Mouse (Mus musculus) liver, adult 2 months (tissue): ENCODE results near the gene Tmeff1.

ENCODE experiments used
- CTCF ChIP-seq: fragments of 200-500 bp; IDR thresholded peaks from 2 replicates; pipeline ENCODE4 v1.5.1; 2011; ENCODE audit warnings: low read depth, low read length, control low read depth
- POLR2A ChIP-seq: fragments of 200-500 bp; IDR thresholded peaks from 2 replicates; pipeline ENCODE4 v1.6.1; 2011; ENCODE audit warnings: low read length, control low read depth; ENCODE audit not compliant: insufficient read depth; ENCODE audit errors: extremely low read depth

DNA sequence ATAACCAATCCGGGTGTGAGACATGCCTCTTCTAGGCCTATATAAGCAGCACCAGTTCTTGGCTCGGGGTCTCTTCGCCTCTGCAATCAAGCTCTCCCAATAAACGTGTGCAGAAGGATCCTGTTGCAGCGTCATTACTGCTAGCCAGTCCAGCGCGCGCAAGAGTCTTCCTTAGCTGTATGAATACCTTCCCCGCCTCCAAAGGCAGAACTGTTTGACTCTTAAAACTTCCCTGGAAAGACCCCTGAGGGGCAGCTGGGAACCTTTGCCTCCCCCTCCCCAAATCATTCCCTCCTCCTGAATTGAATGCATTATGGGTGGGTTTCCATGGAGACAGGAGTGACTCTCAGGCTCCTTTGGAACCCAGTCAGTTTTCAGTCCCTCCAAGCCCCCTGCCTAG lies 93.8 kb downstream of the Tmeff1 start:
- TF ChIP-seq CTCF (no peak), POLR2A (no peak)
